Mouse (Mus musculus): ENCODE results near the gene Dpysl5.

The Dpysl5 gene

GRCm38 (mm10) chr5:30762815-30763510, 51.6 kb downstream of the Dpysl5 start:
- in situ Hi-C loops (cut with MboI; ENCODE audit: low sequenced_read_pairs), result no loop called here

GRCm38 (mm10) chr5:30763511-30763830, 52.1 kb downstream of the Dpysl5 start:
- in situ Hi-C loops (cut with MboI; ENCODE audit: low sequenced_read_pairs), result no loop called here

GRCm38 (mm10) chr5:30765596-30766370, 54.4 kb downstream of the Dpysl5 start:
- in situ Hi-C loops (cut with MboI; ENCODE audit: low sequenced_read_pairs), result no loop called here

GRCm38 (mm10) chr5:30768082-30768481, 56.7 kb downstream of the Dpysl5 start:
- in situ Hi-C loops (cut with MboI; ENCODE audit: low sequenced_read_pairs), result no loop called here

GRCm38 (mm10) chr5:30768598-30768997, 57.2 kb downstream of the Dpysl5 start:
- in situ Hi-C loops (cut with MboI; ENCODE audit: low sequenced_read_pairs), result no loop called here

- in situ Hi-C loops (cut with MboI; ENCODE audit: low sequenced_read_pairs), result no loop called here
Measured at GRCm38 (mm10) chr5:30769075-30769474, 57.7 kb downstream of the Dpysl5 start.

- in situ Hi-C loops (cut with MboI; ENCODE audit: low sequenced_read_pairs), result loop anchor here (10.0 kb wide), 1 partner anchor 70 kb away; no protein-coding TSS in a partner anchor
Measured at GRCm38 (mm10) chr5:30774601-30775371, 63.4 kb downstream of the Dpysl5 start.

- in situ Hi-C loops (cut with MboI; ENCODE audit: low sequenced_read_pairs), result no loop called here
Measured at GRCm38 (mm10) chr5:30780699-30781098, 69.3 kb downstream of the Dpysl5 start.

GRCm38 (mm10) chr5:30781147-30781546, 69.8 kb downstream of the Dpysl5 start:
- in situ Hi-C loops (cut with MboI; ENCODE audit: low sequenced_read_pairs), result no loop called here

- in situ Hi-C loops (cut with MboI; ENCODE audit: low sequenced_read_pairs), result no loop called here
Measured at GRCm38 (mm10) chr5:30787381-30787780, 76.0 kb downstream of the Dpysl5 start.

- in situ Hi-C loops (cut with MboI; ENCODE audit: low sequenced_read_pairs), result no loop called here
Measured at GRCm38 (mm10) chr5:30790047-30790446, 78.7 kb downstream of the Dpysl5 start.

GRCm38 (mm10) chr5:30796125-30796524, 84.8 kb downstream of the Dpysl5 start:
- in situ Hi-C loops (cut with MboI; ENCODE audit: low sequenced_read_pairs), result loop anchor here (5.0 kb wide), 1 partner anchor 84 kb away; the partner anchor contains the start of gene Dpysl5

- in situ Hi-C loops (cut with MboI; ENCODE audit: low sequenced_read_pairs), result loop anchor here (5.0 kb wide), 1 partner anchor 85 kb away; the partner anchor contains the start of gene Dpysl5
Measured at GRCm38 (mm10) chr5:30797482-30797881, 86.1 kb downstream of the Dpysl5 start.

- in situ Hi-C loops (cut with MboI; ENCODE audit: low sequenced_read_pairs), result loop anchor here (5.0 kb wide), 1 partner anchor 86 kb away; the partner anchor contains the start of gene Dpysl5
Measured at GRCm38 (mm10) chr5:30797982-30798381, 86.6 kb downstream of the Dpysl5 start.

- in situ Hi-C loops (cut with MboI; ENCODE audit: low sequenced_read_pairs), result loop anchor here (5.0 kb wide), 1 partner anchor 87 kb away; the partner anchor contains the start of gene Dpysl5
Measured at GRCm38 (mm10) chr5:30798965-30799364, 87.6 kb downstream of the Dpysl5 start.

GRCm38 (mm10) chr5:30802724-30803467, 91.5 kb downstream of the Dpysl5 start:
- in situ Hi-C loops (cut with MboI; ENCODE audit: low sequenced_read_pairs), result no loop called here

GRCm38 (mm10) chr5:30806106-30806505, 94.7 kb downstream of the Dpysl5 start:
- in situ Hi-C loops (cut with MboI; ENCODE audit: low sequenced_read_pairs), result no loop called here

- in situ Hi-C loops (cut with MboI; ENCODE audit: low sequenced_read_pairs), result no loop called here
Measured at GRCm38 (mm10) chr5:30814424-30815119, 103.2 kb downstream of the Dpysl5 start, which contains the start of gene Mapre3. Gene Mapre3 (plus strand): TSS chr5:30814641.

- in situ Hi-C loops (cut with MboI; ENCODE audit: low sequenced_read_pairs), result no loop called here
Measured at GRCm38 (mm10) chr5:30815120-30815465, 103.7 kb downstream of the Dpysl5 start.

- in situ Hi-C loops (cut with MboI; ENCODE audit: low sequenced_read_pairs), result no loop called here
Measured at GRCm38 (mm10) chr5:30816261-30816791, 105.0 kb downstream of the Dpysl5 start.
